Mouse (Mus musculus): ENCODE measurements at regions not wholly inside any gene's neighbourhood (a gene's known extent, or its start where the extent isn't known, plus 50 kb on each side); places are given as distances from the start of the nearest gene placed in this dataset.

DNA sequence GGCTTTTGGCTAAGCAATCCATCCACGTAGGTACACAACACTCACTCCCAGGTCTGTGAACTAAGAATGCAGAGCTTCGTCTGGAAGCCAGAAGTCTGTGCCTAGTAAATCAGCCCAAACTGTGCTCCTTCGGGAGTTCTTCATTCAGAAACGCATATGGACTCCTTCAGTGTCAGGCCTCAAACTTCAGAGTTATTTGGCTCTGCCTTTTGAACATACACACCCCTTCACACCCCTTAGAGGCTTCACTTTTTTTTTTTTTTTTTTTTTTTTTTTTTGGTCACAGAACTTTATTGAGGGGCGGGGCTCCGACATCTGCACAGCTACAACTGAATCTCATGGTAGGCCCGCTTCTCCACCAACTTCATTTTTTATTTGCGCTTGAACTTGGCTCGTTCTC lies 120.1 kb upstream of the Gm37988 start:
- DNase-seq: no peak

- no peak for DNase-seq
These were observed 118.6 kb upstream of the Gm37988 start for GRCm38 (mm10) chr1:4689096-4689495.

GRCm38 (mm10) chr1:4703316-4703715 lies 104.4 kb upstream of the Gm37988 start:
- DNase-seq: no peak

GRCm38 (mm10) chr1:4706171-4706570 lies 101.5 kb upstream of the Gm37988 start:
- DNase-seq: no peak

DNA sequence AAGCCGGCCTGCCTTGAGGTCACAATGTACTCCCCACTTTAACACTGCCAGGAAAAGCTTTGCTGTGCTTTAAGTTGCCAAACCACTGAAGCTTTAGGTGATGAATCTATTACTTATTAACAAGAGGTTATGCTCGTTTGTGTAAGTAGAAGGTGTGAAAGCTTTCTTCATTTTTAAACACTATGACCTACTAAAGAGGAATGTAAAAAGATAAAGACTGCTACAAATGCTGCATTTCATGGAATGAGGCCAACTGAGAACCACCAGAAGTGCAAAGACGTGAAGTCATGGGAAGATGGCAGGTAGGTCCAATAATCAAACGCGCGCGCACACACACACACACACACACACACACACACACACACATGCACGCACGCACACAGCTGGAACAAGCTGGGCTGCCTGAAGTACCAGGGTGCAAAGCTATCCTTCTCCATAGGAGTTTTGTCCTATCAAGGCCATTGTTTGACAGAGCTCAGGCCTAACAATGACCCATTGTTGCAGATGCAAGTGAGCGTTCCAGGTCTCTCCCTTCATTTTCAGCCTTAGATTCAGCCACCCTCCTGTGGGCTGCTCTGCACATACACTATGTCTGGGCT lies 85.3 kb upstream of the Gm37988 start:
- no peak for DNase-seq

Data from right cerebral cortex, postnatal 14 days (tissue).